Mouse (Mus musculus): ENCODE results near the gene Fam117b. TPM values are rescaled to one million over a fixed set of nuclear protein-coding genes. Genes with fewer than 3 reads are reported as not detected.

The Fam117b gene
- total and polyA plus RNA-seq, 3 experiments = 6.4 to 11.4 (median 8.8) TPM

GRCm38 (mm10) chr1:59901082-59901876 is 11.5 kb upstream of the Fam117b start:
- no peaks in the 10 kb centered on the region for H3K36me3 ChIP-seq (replicated peaks in 1 of 2; ENCODE audit: control insufficient read depth in 1 of 2, insufficient read depth in 1 of 2, low read length in 1 of 2)
- in situ Hi-C loops (cut with MboI; ENCODE audit: low pct_ligation_motif_present, low pct_unique_long_range_greater_than_20kb, low sequenced_read_pairs) (no loop called here), dilution Hi-C loops (cut with MboI; ENCODE audit: extremely low pct_ligation_motif_present, extremely low pct_unique_long_range_greater_than_20kb, low sequenced_read_pairs) (no loop called here)
- DNase-seq (ENCODE audit: extremely low read depth) = no peak
- TF ChIP-seq SMC3 (IDR thresholded peaks at IDR 0.05; ENCODE audit: low read depth, low read length) (no peak), HCFC1 (IDR thresholded peaks at IDR 0.05; ENCODE audit: low read depth, low read length) (no peak), JUND (conservative IDR thresholded peaks at IDR 0.05; ENCODE audit: low read depth, low read length) (no peak), MAX (IDR thresholded peaks at IDR 0.05; ENCODE audit: low read length) (no peak), EP300 (IDR thresholded peaks at IDR 0.05; ENCODE audit: low read length) (no peak), E2F4 (IDR thresholded peaks at IDR 0.05; ENCODE audit: insufficient replicate concordance, low read depth, low read length) (no peak), CHD2 (IDR thresholded peaks at IDR 0.05; ENCODE audit: low read length) (no peak), ZKSCAN1 (IDR thresholded peaks at IDR 0.05; ENCODE audit: borderline replicate concordance, low read depth, low read length) (no peak), UBTF (IDR thresholded peaks at IDR 0.05; ENCODE audit: low read depth, low read length) (no peak), PAX5 (IDR thresholded peaks at IDR 0.05; ENCODE audit: low read length) (no peak), MAFK (IDR thresholded peaks at IDR 0.05; ENCODE audit: insufficient replicate concordance, low read length) (no peak), BHLHE40 (IDR thresholded peaks at IDR 0.05; ENCODE audit: low read depth, low read length) (no peak), MEF2A (IDR thresholded peaks at IDR 0.05; ENCODE audit: borderline replicate concordance, low read depth, low read length) (no peak)
- no peak overlapping the region for H3K4me2 ChIP-seq (ENCODE audit: insufficient read depth, low read depth, poor library complexity, severe bottlenecking)
- no peak overlapping the region for H3K27ac ChIP-seq (ENCODE audit: insufficient read depth, low read depth)
- H3K9ac ChIP-seq (ENCODE audit: insufficient read depth, low read depth) = no peak overlapping the region
- no peaks in the 10 kb centered on the region for H3K79me2 ChIP-seq (replicated peaks; ENCODE audit: control insufficient read depth, extremely low read depth, insufficient read depth, poor library complexity, severe bottlenecking)
- H3K9me3 ChIP-seq (replicated peaks; ENCODE audit: low read length) = no peaks in the 10 kb centered on the region
- H3K27me3 ChIP-seq (replicated peaks) = no peaks in the 10 kb centered on the region
- H3K4me3 ChIP-seq (replicated peaks in 1 of 3; ENCODE audit: low read depth in 2 of 3, low read length in 2 of 3, poor library complexity in 1 of 3) = no peak overlapping the region
- H3K4me1 ChIP-seq (ENCODE audit: control insufficient read depth in 1 of 2, insufficient read depth in 2 of 2) = peaks cover 0 to 21% of the 10 kb centered on the region in 2 experiments; a peak in 2 of 4 replicates

GRCm38 (mm10) chr1:59902634-59903033 is 10.2 kb upstream of the Fam117b start:
- no peak for TF ChIP-seq MAFK (IDR thresholded peaks at IDR 0.05; ENCODE audit: insufficient replicate concordance, low read length)
- no peaks in the 10 kb centered on the region for H3K79me2 ChIP-seq (replicated peaks; ENCODE audit: control insufficient read depth, extremely low read depth, insufficient read depth, poor library complexity, severe bottlenecking)
- no peaks in the 10 kb centered on the region for H3K36me3 ChIP-seq (replicated peaks in 1 of 2; ENCODE audit: control insufficient read depth in 1 of 2, insufficient read depth in 1 of 2, low read length in 1 of 2)
- H3K9ac ChIP-seq (ENCODE audit: insufficient read depth, low read depth) = no peak overlapping the region
- H3K27me3 ChIP-seq (replicated peaks) = no peaks in the 10 kb centered on the region
- H3K9me3 ChIP-seq (replicated peaks; ENCODE audit: low read length) = no peaks in the 10 kb centered on the region
- in situ Hi-C loops (cut with MboI; ENCODE audit: low pct_ligation_motif_present, low pct_unique_long_range_greater_than_20kb, low sequenced_read_pairs) (no loop called here), dilution Hi-C loops (cut with MboI; ENCODE audit: extremely low pct_ligation_motif_present, extremely low pct_unique_long_range_greater_than_20kb, low sequenced_read_pairs) (no loop called here)
- peaks cover 0 to 16% of the 10 kb centered on the region in 2 experiments; a peak in 2 of 4 replicates for H3K4me1 ChIP-seq (ENCODE audit: control insufficient read depth in 1 of 2, insufficient read depth in 2 of 2)
- H3K4me3 ChIP-seq (replicated peaks in 1 of 3; ENCODE audit: low read depth in 2 of 3, low read length in 2 of 3, poor library complexity in 1 of 3) = no peak overlapping the region
- DNase-seq (ENCODE audit: extremely low read depth) = no peak
- no peak overlapping the region for H3K27ac ChIP-seq (ENCODE audit: insufficient read depth, low read depth)
- no peak overlapping the region for H3K4me2 ChIP-seq (ENCODE audit: insufficient read depth, low read depth, poor library complexity, severe bottlenecking)
